Comparison of ENCODE assay signal across 8 mouse cellular contexts in the genomic region with DNA sequence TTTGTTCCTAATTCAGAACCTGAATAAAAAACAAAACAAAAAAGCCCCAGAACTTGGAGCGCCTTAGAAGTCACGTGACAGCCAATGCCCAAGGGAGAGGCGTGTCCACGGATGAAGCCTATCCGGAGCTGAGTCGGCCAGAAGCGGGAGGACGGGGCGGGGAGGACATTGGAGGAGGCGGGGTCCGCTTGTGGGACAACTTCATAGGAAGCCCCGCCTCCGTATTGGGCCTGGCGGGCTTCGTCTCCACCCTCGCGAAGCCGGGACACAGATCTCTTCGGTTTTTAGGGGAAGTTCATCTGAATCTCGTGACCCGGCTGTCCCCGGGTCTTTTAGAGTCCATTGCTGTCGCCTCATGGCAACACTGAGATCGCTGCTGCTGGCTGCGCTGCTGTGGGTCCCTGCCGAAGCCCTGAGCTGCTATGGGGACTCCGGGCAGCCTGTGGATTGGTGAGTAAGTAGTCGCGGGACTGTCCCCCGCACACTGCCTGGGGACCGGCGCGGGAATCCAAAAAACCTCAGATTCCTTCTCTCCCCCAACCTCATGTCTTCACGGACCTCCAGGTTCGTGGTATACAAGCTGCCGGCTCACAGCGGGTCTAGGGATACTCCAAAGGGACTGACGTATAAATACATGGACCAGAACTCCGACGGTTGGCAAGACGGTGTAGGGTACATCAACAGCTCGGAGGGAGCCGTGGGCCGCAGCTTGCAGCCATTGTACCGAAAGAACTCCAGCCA. TPM values are rescaled to one million over a fixed set of nuclear protein-coding genes. Genes with fewer than 3 reads are reported as not detected.
A peak's percentile ranks its signal among the peaks of the same experiment; 100 is the strongest.
DNase-seq lines count a peak whose midpoint lies in the region; ATAC-seq lines count a peak whose summit lies in the region.

A gene (plus strand): TSS at position 140 of the 741 bp plus-strand sequence.

- 0 out of 2 replicates have a peak, but pooled peaks cover 11% of the 10 kb centered on the region for H3K27me3 ChIP-seq in hindbrain, embryonic 15.5 days

- H3K79me2 ChIP-seq in macrophage (ENCODE audit: inconsistent target): peaks cover 23% of the 10 kb centered on the region

- peak within 1 kb of the TSS; percentile 39 for H3K9ac ChIP-seq in hindbrain, embryonic 15.5 days

- no peak within 1 kb of the TSS for H3K27ac ChIP-seq in hindbrain, embryonic 15.5 days (replicated peaks)
- peak within 1 kb of the TSS; percentile 95 for H3K27ac ChIP-seq in macrophage

- H3K4me1 ChIP-seq in hindbrain, embryonic 15.5 days (replicated peaks): peaks cover 13% of the 10 kb centered on the region

- peak; percentile 99 for DNase-seq in R1 (ENCODE audit: low read depth, low spot score)
- peak; percentile 74 to 80 for DNase-seq in cerebellum, postnatal 36 days
- peak; percentile 75 to 77 for DNase-seq in frontal cortex, postnatal 36 days (ENCODE audit: low spot score in 2 of 2)
- DNase-seq in left cerebral cortex, adult 18-20 months (ENCODE audit: low spot score in 2 of 2): peak; percentile 70 to 73
- peak; percentile 88 for DNase-seq in right cerebral cortex, adult 18-20 months
- peak; percentile 74 for DNase-seq in urinary bladder, postnatal 10 days (ENCODE audit: low spot score)

- peak; percentile 80 for ATAC-seq in hindbrain, embryonic 15.5 days (ENCODE audit: low FRiP score, low read depth)

- no peaks in the 10 kb centered on the region for H3K9me3 ChIP-seq in hindbrain, embryonic 15.5 days

- WGBS in hindbrain, embryonic 15.5 days: 2% methylated on average over 45 of the region's 45 CpGs
- WGBS in macrophage (ENCODE audit: missing documents): under 1% methylated on average over 45 of the region's 45 CpGs

- peaks cover 31% of the 10 kb centered on the region for H3K36me3 ChIP-seq in hindbrain, embryonic 15.5 days
- peaks cover 8% of the 10 kb centered on the region; the same call in 1 of the 2 replicates for H3K36me3 ChIP-seq in macrophage (ENCODE audit: inconsistent target)

- peak within 1 kb of the TSS; percentile 35 for H3K4me3 ChIP-seq in hindbrain, embryonic 15.5 days
- peak within 1 kb of the TSS; percentile 92 for H3K4me3 ChIP-seq in macrophage (ENCODE audit: inconsistent target)

- peak within 1 kb of the TSS; percentile 62 for H3K4me2 ChIP-seq in hindbrain, embryonic 15.5 days

RNA-seq across cellular contexts. Expression of the gene that starts here (rescaled TPM):
- 5.7 and 7.3 TPM in 2 replicates for polyA plus RNA-seq in hindbrain, embryonic 15.5 days (2015; fragmentation: Nextera tagmentation; extraction: Ambion mirVana)
- 1 to 10 TPM; 3.2 to 3.7 TPM for total RNA-seq in left cerebral cortex, adult 18-20 months (2021)
- 100 to 1,000 TPM in 4 of 26 experiments, 10 to 100 TPM in 22; 16.6 to 177 (median 57.0) TPM for total RNA-seq in macrophage (2018; cell fraction: chromatin; rRNA removed)
- 100 to 1,000 TPM in 23 of 26 experiments, 10 to 100 TPM in 3; 92.2 to 241 (median 140) TPM for total RNA-seq in macrophage (2018; cell fraction: cytosol; rRNA removed)
- total RNA-seq in macrophage (2018; cell fraction: nucleus; rRNA removed): 100 to 1,000 TPM in 16 of 26 experiments, 10 to 100 TPM in 10; 31.8 to 226 (median 112) TPM
- polyA plus RNA-seq in macrophage (2018): 160 to 211 TPM (median 178 TPM) in 3 replicates

Comparison
In these comparisons a context has a peak if more than half of its experiments do, and no peak if none do; other contexts are left out.
1. RNA of the gene that starts here (polyA plus RNA-seq): 160 to 211 TPM in macrophage; 5.7 to 7.3 TPM in hindbrain, embryonic 15.5 days; every median in the first group is over 10 times any median in the second.
2. Peak in every context shown above with its lines, with median percentiles within 50 percentile points of each other: DNase-seq.